Mouse (Mus musculus) thymus, postnatal 14 days (tissue): ENCODE data around the gene Rgl3.

Experiments used
- DNase-seq: peaks from one replicate; pipeline ENCODE4 v3.0.0; 2021

The Rgl3 gene

DNA sequence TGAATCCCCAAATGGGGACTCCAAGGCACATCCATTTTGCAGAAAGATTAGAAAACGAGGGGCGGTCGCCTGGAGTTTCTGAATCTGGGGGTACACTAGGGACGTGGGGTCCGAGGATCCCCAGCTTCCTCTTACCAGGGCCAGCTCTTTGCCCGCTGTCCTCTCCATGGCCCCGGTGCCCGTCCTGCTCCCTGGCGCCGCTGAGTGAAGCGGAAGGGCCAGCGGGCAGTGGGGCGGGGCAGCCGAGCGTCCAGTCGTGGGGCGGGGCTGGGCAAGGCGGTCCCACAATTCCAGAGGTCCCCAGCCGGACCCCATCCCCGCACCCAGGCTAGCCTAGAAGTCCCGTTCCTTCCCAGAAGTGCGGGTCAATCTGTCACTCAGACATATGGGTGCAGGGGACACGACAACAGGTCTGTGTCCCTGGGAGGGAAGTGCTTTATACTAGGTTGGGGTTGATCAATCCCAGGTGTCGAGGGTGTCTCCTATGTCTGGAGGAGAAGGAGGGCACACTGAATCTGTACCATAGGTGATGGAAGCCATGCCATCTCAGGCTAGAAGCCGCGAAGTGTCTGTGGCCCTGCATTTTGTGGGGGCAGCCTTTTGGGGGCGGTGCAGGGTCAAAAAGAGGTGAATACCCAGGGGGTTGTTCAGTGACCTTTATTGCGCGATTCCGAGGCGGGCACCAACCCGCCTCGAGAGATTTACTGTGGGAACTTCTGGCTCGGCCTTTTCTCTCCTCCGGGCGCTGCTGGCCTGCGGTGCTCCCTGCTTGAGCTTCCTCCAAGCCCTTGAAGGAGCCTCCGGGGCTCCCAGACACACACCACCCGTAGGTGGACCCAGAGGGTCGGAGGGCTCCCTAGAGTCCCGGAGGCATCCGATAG lies at the start of gene Rgl3:
Gene Rgl3, minus strand, starts transcription at position 217 of the 881 bp plus-strand sequence.
- no peak for DNase-seq

DNA sequence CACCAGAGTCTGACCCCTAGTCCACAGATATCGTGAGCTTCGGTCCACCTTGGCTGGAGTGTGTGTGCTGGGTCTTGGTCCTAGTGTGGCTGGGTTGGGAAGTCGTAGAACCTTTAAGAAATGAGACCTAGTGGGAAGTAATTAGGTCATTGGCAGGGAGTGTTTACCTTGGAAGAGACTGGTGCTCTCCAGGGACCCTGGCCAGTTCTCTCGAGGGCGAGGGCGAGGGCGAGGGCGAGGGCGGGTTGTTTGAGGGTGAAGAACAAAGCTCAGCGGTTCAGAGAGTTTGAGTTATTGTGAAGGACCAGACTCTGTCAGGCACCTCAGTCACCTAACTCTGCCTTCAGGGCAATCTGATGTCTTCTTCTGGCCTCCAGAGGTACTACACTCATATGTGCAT lies 48.6 kb upstream of the Rgl3 start:
- no peak for DNase-seq

DNA sequence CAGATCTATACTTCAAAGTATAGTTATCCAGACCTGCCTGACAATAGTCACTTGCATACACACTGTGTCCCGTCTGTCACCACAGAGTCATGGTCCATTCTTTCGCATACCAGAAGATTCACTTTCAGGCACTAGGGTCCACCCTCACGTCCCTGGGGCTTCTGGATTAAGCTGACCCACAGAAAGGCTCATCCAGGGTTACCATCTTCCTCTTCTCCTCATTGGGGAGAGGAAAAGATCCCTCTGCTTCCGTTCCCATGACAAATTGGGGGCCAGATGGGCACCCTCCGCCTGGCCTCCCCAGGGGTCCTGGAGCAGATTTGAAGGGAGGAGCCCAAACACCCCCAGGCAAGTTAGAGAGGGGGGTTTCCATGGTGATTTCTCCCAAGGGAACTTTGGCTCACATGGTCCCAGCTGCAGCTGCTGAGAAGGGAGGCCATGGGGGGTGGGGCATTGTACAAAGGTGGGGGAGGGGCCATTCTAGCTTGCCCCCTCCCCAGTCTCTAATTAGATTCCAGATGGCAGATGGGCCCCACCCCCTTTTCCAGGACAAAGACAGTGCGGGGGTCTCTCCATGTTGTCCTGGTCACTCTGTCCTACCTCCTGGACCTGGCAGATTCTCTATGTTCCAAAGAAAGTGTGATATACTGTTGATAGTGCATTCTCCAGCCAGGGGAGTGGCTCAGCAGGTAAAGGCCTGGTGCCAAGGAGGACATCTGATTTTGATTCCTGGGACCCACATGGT lies 46.2 kb upstream of the Rgl3 start:
- DNase-seq = no peak

DNA sequence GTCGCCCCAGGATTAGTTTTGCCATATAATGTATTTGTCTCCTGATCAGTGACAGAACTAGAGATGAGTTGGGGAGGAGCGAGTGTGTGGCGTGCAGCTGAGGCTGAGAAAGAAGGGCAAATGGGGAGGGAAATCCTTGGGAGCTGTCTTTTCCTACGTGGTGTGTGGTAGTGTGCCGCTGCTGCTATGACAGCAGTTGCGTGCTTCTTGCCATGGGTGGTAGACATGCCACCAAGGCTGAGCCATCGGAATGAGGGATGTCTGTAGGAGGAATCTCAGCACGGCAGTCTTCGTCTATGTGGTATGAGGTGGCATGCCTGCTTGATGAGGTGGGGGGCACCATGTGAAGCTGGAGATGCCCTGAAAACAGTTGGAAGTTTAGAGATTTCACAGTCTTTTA lies 41.1 kb upstream of the Rgl3 start:
- no peak for DNase-seq

DNA sequence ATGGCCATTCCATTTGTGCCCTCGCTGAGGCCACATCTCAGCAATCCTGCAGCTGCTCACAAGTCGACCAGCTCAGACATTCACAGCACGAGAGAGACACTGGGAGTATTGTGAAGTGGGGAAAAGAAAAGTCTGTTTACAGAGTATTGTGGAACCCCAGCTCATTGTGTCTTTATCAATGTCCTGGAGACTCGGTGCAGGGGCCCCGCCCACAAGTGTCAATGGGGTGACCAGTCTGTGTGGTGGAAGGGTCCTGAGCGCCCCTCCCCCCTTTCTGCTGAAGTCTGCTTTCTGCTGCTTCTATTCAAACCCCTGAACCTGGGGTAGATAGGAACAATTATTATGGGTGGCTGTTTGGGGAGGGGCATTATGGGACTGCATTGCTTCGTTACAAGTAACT lies 39.2 kb upstream of the Rgl3 start:
- no peak for DNase-seq

DNA sequence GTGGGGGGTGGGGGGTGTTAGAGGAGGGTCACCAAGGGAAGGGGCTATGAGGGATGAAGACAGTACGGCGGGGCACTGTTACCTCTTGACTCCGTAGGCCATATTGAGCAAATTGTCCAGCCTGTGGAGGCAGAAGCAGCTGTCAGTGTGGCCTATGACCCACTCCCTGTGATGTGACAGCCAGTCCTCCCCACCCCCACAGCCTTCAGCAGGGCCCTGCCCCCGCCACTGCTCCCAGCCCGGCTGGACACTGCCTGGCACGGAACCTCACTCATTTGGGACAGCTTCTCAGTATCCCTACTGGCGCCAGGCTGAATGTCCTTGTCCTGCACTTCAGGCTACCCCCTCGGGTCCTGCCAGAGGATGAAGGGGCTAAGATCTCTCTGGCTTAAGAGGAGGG lies 35.3 kb upstream of the Rgl3 start:
- no peak for DNase-seq

DNA sequence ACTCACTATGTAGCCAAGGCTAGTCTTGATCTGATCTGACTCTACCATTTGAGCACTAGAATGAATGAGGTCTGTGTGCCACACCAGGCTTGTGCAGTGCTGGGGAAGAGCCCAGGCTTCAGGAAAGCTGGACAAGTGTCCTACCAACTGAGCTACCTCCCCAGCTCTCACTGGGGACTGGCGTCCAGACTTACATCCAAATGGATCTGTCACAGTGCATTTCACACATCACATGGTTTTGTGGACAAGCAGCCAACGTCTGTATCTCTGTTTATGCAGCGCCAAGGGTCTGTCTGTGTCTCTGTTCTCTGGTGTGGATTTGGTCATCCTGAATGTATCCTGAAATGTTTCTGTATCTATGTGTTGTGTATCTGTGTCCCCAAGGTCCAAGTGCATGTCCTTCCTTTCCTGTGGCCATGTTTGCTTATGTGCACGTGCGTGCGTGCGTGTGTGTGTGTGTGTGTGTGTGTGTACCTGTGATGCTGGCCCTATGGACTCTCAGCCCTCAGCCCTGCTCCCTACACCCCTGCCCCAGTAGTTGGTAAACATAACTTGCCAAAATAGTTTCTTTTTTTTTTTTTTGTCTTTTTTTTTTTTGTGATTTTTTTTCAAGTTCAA lies 28.1 kb upstream of the Rgl3 start:
- no peak for DNase-seq

DNA sequence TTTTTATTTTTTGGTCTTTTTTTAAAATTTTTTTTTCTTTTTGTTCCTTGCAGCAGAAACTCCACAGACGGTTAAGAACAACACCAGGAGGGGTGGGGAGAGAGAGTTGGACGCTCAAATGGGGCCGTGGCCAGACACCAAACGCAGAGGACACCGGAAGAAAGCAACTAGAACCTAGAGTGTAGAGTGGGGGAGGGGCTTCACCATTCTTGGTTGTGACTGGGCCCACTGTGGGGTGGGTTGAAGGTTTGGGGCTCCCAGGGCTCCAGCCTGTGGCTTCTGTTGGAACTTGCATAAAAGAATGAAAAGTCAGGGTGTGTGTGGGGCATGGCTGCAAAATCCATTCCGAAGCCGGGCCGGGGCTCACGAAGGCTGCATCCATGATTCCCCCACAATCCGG lies 27.0 kb upstream of the Rgl3 start:
- peak; percentile 47 for DNase-seq

DNA sequence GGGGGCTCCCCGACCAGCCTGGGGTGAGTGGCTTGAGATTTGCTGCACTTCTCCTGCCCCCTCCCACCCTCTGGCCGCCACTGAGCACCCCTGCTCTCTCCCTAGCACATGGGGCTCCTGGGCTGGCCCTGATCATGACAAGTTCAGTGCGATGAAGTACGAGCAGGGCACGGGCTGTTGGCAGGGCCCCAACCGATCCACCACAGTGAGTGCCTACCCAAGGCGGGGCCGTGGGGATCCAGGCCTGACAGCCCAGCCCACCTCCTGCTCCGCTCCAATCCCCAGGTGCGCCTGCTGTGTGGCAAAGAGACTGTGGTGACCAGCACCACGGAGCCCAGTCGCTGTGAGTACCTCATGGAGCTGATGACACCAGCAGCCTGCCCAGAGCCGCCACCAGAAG lies 23.5 kb upstream of the Rgl3 start:
- DNase-seq = no peak

DNA sequence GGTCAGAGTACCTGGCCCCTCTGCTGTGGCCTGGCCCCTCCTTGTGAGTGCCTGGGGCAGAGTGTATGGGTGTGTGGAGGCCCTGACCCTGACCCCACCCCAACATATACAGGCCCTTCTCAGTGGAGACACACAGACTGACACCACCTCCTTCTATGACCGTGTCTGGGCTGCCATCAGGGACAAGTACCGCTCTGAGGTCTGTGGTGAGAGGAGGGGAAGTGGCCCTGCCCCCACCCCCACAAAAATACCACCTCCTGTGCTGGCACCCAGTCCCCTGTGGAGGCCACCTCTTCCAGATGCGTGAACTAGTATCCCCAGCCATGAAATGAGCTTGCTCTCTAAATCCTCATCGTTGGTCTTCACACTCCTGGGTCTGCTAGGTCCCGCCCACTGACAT lies 21.8 kb upstream of the Rgl3 start:
- no peak for DNase-seq

DNA sequence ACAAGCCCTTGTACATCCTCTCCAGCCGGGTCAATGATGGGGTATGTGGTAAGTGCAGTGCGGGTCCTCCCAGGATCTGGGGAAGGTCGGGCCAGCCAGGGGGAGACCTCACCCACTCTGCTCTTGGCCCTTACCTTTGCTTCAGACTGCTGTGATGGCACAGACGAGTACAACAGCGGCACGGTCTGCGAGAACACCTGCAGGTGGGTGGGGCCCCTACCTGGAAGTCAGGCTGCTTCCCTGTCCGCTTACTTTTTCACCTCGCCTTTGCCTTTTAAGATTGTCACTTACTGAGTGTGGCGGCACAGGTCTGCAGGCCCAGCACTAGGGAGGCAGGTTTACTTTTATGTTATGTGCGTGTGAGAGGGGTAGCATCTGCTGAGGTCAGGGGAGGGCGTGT lies 15.3 kb upstream of the Rgl3 start:
- DNase-seq = no peak

DNA sequence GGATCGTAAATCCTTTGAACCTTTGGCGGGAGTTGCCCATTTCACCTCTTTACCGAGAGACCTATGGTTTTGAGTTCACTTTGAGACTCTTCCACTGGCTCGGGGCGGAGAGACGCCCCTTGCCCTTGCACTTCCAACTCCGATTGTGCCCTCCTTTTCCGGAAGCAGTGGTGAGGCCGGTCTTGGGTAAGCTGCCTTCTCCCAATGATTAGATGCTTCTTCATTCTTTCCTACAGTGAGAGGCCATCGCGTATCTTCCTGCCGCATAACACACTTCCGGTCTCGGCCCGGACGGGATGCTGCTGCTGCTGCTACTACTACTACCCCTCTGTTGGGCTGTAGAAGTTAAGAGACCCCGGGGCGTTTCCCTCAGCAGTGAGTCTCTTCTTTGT lies 13.9 kb upstream of the Rgl3 start:
- DNase-seq = peak; percentile 65

DNA sequence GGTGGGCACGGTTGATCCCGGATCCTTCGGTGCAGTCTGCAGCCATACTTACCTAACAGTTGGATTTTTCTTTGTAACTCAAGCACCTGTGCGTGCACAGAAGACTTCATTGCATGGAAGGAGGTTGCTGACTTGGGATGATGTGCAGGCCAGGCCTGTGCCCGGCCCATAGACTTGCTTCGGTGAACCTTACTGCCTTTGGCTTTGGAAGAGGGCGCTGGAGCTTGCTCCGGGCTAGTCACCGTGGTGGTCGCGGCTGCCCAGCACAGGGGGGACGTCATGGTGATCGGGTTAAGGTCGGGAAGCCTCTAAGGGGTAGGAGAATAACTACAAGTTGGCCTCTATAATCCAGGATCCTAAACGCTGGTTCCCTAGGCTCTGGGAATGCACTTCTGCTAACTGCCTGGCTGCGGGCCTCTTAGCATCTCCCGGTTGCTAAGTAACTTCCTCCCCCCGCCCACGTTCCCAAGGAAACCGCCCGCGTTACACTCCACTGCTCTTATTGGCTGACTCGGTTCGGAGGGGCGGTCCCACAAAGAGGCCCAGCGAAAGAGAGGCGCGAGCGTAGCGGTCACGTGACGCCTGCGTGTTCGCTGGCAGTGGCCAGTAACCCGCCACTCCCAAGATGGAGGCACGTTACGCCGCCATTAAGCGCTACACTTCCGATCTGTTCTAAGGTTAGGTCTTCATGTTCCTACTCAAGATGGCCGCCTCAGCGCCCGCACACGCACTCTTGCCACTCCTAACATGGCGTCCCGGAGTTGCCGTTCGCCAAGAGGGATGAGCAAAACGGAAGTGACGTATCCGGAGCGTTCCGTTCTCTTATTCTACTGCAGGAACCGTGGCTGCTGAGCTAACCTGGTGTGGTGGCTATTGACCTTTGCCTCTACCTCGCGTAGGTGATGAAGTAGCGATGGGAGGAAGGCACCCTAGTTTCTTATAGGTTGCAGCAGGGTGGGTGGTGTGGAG lies 13.2 kb upstream of the Rgl3 start, which contains the start of the genes Ccdc151 and Prkcsh:
Gene Ccdc151, minus strand, starts transcription at position 441 of the 969 bp plus-strand sequence.
Gene Prkcsh, plus strand, starts transcription at position 613 of the 969 bp plus-strand sequence.
- peak; percentile 99 for DNase-seq

DNA sequence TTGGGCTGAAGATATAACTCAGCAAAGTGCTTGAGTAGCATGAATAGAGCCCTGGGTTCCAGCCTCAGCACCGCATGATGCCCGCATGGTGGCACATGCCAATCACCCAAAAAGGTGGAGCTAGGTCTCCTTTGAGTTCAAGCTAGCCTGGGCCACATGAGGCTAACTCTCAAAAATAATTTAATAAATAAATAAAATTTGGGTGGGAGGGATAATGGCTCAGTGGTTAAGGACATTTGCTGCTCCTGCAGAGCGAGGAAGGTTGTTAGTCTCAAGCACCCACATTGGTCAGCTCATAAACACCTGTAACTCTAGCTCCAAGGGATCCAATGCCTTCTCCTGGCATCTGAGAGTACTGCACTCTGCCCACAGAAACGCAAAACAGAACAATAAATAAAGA lies 12.4 kb upstream of the Rgl3 start:
- no peak for DNase-seq

DNA sequence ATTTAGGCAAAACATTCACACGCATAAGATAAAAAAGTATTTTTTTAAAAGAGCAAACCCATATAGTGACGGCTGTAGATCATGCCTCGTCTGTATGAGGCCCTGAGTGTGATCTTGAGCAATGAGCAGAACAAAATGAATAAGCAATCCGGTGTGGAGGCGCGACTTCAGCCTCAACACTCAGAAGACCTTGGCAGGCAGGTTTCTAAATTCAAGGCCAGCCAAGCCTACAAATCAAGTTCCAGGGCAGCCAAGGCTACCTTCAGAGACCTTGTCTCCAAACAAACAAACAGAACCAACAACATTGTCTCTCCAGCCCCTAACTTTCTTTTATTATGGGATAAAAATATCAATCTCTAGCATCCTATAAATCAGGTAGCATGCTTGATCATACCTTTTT lies 11.1 kb upstream of the Rgl3 start:
- DNase-seq = no peak

DNA sequence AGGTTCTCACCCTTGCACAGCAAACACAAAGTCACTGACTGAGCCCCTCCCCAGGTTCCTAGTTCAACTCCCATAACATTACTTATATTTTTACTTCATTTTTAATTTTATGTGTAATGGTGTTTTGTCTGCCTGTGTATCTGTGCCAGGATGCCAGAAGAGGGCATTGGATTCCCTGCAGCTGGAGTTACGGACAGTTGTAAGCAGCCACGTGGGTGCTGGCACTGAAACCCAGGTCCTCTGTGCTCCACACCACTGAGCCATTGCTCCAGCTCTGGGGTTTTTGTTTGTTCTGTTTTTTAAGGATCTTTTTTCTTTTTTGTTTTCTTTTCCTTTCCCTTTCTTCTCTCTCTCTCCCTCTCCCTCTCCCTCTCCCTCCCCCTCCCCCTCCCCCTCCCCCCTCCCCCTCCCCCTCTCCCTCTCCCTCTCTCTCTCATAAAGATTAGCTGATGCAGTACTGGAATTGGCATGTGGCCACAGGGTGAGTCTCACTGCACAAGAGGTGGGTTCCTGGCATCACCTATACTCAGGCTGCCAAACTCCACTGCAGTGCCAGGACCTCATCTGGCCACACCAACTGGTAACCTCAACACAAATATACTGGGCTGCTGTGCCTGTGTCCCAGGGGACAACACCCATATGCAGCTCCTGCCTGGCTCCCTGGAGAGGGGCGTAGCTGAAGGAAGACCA lies 7.1 kb upstream of the Rgl3 start:
- DNase-seq = no peak

DNA sequence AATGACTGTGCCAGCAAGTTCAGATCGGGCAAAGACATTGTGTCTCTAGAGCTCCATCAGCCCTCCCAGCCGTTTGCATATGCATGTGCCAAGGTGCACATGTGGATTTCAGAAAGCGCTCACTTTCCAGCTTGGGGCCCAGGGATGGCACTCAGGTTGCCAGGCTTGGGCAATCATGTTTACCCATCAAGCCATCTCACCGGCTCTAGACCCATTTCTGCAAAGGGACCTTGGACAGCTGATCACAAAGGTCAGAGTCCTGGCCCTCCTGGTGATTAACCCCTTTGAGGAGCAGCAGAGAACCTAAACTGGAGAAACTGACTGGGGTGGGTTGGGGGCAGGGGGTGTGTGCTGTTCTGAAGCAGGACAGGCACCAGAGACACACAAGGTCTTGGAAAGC lies 3.0 kb upstream of the Rgl3 start:
- DNase-seq = no peak

DNA sequence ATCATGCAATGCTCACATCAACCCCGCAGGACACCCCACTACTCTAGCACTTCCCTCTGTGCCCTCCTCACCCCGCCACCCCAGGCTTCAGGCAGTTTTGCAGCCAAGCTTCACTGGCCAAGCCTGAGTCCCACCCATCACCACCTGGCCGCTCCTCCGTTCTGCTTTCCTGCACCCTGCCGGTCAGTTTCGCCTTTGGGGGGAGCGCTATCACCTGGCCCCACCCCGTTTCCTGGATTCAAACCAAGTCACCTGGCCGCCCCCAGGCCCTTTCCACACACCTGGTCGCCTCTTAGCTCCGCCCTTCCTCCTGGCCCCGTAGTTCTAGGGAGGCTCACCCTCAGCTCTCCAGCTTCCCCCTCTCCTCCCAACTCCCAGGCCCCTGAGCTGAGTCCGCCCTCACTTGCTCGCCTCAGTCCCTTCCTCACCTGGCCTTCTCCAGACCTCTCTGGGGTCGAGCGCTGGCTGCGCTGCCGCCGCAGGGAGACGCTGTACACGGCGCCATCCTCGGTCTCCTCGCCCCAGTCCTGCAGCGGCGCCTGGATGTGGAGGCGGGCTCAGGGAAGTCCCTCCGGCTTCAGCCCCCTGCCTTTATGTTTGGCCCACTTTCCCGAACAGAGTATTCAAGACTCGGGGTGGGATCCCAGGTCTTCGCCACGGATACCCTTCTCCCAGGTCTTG lies 685 bp downstream of the Rgl3 start:
- peak; percentile 8 for DNase-seq

DNA sequence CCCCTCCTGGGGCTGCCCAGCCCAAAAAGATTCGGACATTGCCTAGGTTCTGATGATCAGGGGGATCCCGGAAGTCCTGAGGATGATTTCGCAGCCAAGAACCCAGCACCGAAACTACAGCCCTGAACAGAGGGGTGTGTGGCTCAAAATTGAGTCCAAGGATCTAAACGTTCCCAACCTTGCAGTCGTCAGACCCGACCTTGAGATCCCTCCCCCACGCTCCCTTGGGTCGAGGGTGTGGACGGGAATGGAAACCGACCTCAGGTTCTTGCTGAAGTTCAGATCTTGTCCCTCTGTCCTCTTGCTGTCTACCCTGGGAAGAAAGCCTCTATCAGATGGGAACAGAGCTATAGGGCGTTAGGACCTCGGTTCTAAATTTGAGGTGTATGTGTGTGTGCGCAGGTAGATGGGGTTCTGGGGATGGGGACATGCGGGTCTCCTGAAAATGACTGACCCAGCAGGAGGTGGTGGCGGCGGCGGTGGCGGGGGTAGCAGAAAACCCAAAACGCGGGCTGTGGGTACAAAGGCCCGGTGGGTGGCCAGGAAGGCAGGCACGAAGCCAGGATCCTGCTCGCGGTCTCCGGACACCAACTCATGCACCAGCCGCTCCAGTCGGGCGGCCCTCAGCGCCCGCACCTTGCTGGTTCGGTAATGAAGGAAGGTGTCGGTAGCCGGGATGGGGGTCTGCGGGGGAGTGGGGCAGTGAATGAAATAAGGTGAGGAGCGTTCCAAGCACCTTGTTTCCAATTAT lies 1.5 kb downstream of the Rgl3 start:
- DNase-seq = no peak

DNA sequence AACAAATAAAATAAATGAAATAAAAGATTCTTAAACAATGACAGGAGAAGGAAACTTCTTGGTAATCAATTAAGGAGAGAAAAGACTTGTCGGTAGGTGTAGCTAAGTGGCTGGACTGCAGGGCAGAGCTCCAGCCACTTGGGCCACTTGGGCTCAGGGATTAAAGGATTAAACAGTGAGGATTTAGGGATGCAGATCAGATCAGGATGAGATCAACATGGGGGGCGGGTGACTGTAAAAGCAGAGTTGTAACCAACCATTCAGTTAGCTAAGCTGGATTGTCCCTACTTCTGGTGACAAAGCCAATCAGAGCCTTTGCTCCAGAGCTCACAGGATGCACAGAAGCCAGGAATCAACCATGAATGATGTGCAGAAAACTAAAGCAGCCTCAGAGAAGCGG lies 5.3 kb downstream of the Rgl3 start:
- DNase-seq = no peak
